Mouse (Mus musculus): ENCODE measurements around the gene Igsf3. TPM values are rescaled to one million over a fixed set of nuclear protein-coding genes. Genes with fewer than 3 reads are reported as not detected.

The Igsf3 gene
- polyA plus RNA-seq, 1 experiment from 2014 or later = 17.3 TPM

DNA sequence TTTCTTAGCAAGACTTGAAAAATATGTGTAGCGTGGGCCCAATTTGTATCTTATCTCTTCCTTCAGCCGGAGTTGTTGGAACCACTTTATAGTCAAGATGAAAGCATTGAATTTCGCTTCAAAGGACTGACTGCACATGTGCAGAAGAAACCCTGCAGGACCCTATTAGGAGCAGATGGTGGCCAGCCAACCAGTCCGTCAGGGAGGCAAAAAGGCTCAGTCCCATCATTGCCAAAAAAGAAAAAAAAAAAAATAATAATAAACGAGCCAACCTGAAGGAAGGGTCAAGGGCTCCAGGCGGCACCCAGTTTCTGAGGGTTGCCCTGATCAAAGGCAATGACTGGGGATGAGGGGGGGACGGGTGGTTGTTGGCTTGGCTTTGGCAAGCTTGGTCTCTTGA, 83.7 kb downstream of the Igsf3 start:
- no peaks in the 10 kb centered on the region; the same call in 1 of the 2 replicates for H3K9me3 ChIP-seq (ENCODE audit: control insufficient read depth, low read length)
- peaks cover 17% of the 10 kb centered on the region for H3K4me1 ChIP-seq (replicated peaks; ENCODE audit: control insufficient read depth, insufficient read depth, low read length)
- H3K27me3 ChIP-seq (replicated peaks; ENCODE audit: control insufficient read depth, insufficient read depth, low read length) = no peaks in the 10 kb centered on the region
- no peak for DNase-seq (ENCODE audit: low spot score)
- ATAC-seq (replicated peaks; ENCODE audit: low FRiP score) = no peak
- no peak overlapping the region for H3K9ac ChIP-seq (ENCODE audit: low read depth, low read length)
- H3K4me3 ChIP-seq (ENCODE audit: low read depth, low read length) = no peak overlapping the region
- no peak overlapping the region for H3K27ac ChIP-seq (ENCODE audit: low read depth, low read length)
- no peak overlapping the region for H3K4me2 ChIP-seq
- H3K36me3 ChIP-seq (ENCODE audit: control insufficient read depth, insufficient read depth, low read length) = peaks cover 29% of the 10 kb centered on the region
- 77% methylated on average over 7 of the region's 7 CpGs for WGBS

DNA sequence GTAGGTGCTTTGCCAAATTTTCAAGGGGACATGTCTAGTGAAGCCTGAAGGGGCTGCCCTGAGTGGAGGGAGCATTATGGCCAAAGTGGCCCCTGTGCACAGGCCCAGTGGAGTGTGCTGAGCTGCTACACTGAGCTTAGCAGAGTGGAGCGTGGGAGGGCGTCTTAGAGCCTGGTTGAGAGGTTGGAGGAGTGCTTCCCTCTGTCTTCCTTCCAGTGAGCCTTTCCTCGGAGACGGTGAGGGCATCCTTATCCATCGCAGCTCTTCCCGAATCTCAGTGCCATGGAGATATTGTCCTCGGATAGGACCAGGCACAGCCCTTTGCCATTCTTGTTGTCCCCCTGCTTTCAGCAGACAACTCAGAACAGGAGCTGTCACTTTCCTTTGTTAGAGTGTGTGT, 84.2 kb downstream of the Igsf3 start:
- WGBS = 89% methylated on average over 7 of the region's 7 CpGs
- ATAC-seq (replicated peaks; ENCODE audit: low FRiP score) (no peak), DNase-seq (ENCODE audit: low spot score) (no peak)
- H3K27me3 ChIP-seq (replicated peaks; ENCODE audit: control insufficient read depth, insufficient read depth, low read length) = no peaks in the 10 kb centered on the region
- peaks cover 29% of the 10 kb centered on the region for H3K36me3 ChIP-seq (ENCODE audit: control insufficient read depth, insufficient read depth, low read length)
- H3K4me3 ChIP-seq (ENCODE audit: low read depth, low read length) = no peak overlapping the region
- no peak overlapping the region for H3K9ac ChIP-seq (ENCODE audit: low read depth, low read length)
- H3K4me1 ChIP-seq (replicated peaks; ENCODE audit: control insufficient read depth, insufficient read depth, low read length) = peaks cover 17% of the 10 kb centered on the region
- H3K9me3 ChIP-seq (ENCODE audit: control insufficient read depth, low read length) = no peaks in the 10 kb centered on the region; the same call in 1 of the 2 replicates
- no peak overlapping the region for H3K27ac ChIP-seq (ENCODE audit: low read depth, low read length)
- H3K4me2 ChIP-seq = no peak overlapping the region

DNA sequence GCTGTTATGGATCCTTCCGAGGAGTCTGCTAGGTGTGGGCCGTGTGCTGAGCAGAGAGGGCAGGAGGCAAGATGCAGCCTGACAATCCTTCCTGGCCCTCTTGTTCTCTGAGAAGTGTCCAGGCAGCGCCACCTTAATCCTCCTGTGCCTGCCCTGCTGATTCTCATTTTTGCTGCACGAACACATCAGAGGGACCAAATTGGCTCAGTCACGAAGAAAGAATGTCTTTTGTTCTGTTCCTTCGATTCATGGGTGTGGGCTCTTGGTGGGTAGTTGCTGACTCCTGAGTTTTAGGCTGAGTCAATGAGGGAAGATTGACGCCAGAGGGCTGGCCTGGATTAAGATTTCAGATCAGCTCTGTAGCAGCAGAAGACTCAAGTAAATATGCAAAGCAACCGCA, 84.9 kb downstream of the Igsf3 start:
- Histone ChIP-seq H3K4me3 (ENCODE audit: low read depth, low read length) (no peak overlapping the region), H3K36me3 (ENCODE audit: control insufficient read depth, insufficient read depth, low read length) (peaks cover 29% of the 10 kb centered on the region), H3K27me3 (replicated peaks; ENCODE audit: control insufficient read depth, insufficient read depth, low read length) (no peaks in the 10 kb centered on the region), H3K27ac (ENCODE audit: low read depth, low read length) (peak overlapping the region; percentile 19; the same call in 1 of the 2 replicates), H3K4me2 (no peak overlapping the region), H3K4me1 (replicated peaks; ENCODE audit: control insufficient read depth, insufficient read depth, low read length) (peaks cover 17% of the 10 kb centered on the region), H3K9me3 (ENCODE audit: control insufficient read depth, low read length) (no peaks in the 10 kb centered on the region; the same call in 1 of the 2 replicates), H3K9ac (ENCODE audit: low read depth, low read length) (no peak overlapping the region)
- DNase-seq (ENCODE audit: low spot score) (no peak), ATAC-seq (replicated peaks; ENCODE audit: low FRiP score) (no peak)
- 64% methylated on average over 8 of the region's 8 CpGs for WGBS

DNA sequence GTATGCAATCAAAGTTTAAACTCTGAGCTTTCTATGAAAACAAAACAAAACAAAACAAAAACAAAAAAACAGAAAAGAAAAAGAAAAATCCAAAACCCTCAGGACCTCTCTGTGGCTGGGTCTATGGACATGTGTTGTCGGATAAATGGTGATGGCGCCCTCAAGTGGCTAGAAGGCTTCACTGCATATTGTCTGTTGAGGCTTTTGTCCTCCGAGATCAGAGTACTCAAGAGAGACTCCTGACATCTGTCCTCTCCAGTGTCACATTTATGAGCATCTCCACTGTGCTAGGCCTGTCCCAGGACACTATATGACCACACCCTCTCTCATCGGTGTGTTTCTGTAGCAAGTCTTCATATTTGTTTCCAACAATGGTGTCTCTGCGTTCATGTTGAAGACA, 85.4 kb downstream of the Igsf3 start:
- ATAC-seq (replicated peaks; ENCODE audit: low FRiP score) (peak; percentile 50; the same call in 1 of the 2 replicates), DNase-seq (ENCODE audit: low spot score) (peak; percentile 70)
- H3K9me3 ChIP-seq (ENCODE audit: control insufficient read depth, low read length) = no peaks in the 10 kb centered on the region; the same call in 1 of the 2 replicates
- 32% methylated on average over 5 of the region's 5 CpGs for WGBS
- H3K9ac ChIP-seq (ENCODE audit: low read depth, low read length) = no peak overlapping the region
- H3K4me3 ChIP-seq (ENCODE audit: low read depth, low read length) = no peak overlapping the region
- peaks cover 17% of the 10 kb centered on the region for H3K4me1 ChIP-seq (replicated peaks; ENCODE audit: control insufficient read depth, insufficient read depth, low read length)
- peaks cover 29% of the 10 kb centered on the region for H3K36me3 ChIP-seq (ENCODE audit: control insufficient read depth, insufficient read depth, low read length)
- no peak overlapping the region for H3K4me2 ChIP-seq
- H3K27me3 ChIP-seq (replicated peaks; ENCODE audit: control insufficient read depth, insufficient read depth, low read length) = no peaks in the 10 kb centered on the region
- H3K27ac ChIP-seq (ENCODE audit: low read depth, low read length) = no peak overlapping the region

DNA sequence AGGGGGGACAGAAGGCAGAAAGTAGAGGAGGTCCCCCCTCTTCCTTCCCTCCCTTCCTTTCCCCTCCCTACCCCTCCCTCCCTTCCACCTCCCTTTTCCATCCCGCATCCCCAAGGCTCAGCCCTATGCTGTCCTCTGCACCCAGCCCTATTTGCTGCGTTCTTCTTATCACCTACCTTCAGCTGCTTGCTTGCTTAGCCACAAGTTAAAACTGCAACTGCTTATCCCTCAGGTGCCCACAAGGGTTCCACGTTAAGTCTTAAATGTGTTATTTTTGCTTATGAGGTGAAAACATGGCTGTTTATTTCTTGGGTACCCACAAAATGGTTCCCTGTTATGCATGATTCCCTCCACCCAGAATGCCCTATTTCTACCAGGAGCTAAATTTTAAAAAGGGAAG, 86.6 kb downstream of the Igsf3 start:
- H3K4me2 ChIP-seq = peak overlapping the region; percentile 27; the same call in 1 of the 2 replicates
- peak overlapping the region; percentile 68 for H3K27ac ChIP-seq (ENCODE audit: low read depth, low read length)
- ATAC-seq (replicated peaks; ENCODE audit: low FRiP score) (peak; percentile 92), DNase-seq (ENCODE audit: low spot score) (no peak)
- H3K9me3 ChIP-seq (ENCODE audit: control insufficient read depth, low read length) = no peaks in the 10 kb centered on the region; the same call in 1 of the 2 replicates
- H3K4me1 ChIP-seq (replicated peaks; ENCODE audit: control insufficient read depth, insufficient read depth, low read length) = peaks cover 17% of the 10 kb centered on the region
- no peaks in the 10 kb centered on the region for H3K27me3 ChIP-seq (replicated peaks; ENCODE audit: control insufficient read depth, insufficient read depth, low read length)
- peaks cover 17% of the 10 kb centered on the region for H3K36me3 ChIP-seq (ENCODE audit: control insufficient read depth, insufficient read depth, low read length)
- no peak overlapping the region for H3K4me3 ChIP-seq (ENCODE audit: low read depth, low read length)
- WGBS = 32% methylated on average over 3 of the region's 3 CpGs
- H3K9ac ChIP-seq (ENCODE audit: low read depth, low read length) = 0 out of 2 replicates have a peak overlapping the region, but pooled peaks have one; percentile 14

DNA sequence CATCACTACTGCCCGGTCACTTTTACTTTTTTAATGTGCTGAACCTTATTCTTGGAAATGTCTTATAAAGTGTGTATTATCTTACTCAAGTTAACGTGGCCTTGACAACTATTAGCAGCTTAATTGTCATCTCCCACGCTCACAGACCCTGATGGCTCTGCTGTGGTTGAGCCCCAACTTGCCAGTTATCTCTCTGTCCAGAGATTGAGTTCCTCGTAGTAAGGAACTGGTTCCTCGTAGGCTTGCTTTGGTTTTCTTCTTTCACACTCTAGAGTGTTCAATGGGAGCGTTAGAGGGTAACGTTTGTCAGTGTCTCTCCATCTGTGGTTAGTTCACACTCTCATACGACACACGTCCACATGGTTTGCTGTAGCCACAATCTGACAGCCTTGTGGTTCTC, 92.8 kb downstream of the Igsf3 start:
- no peak overlapping the region for H3K9ac ChIP-seq (ENCODE audit: low read depth, low read length)
- 56% methylated on average over 9 of the region's 9 CpGs for WGBS
- H3K27me3 ChIP-seq (replicated peaks; ENCODE audit: control insufficient read depth, insufficient read depth, low read length) = no peaks in the 10 kb centered on the region
- no peaks in the 10 kb centered on the region for H3K36me3 ChIP-seq (ENCODE audit: control insufficient read depth, insufficient read depth, low read length)
- no peak overlapping the region for H3K27ac ChIP-seq (ENCODE audit: low read depth, low read length)
- ATAC-seq (replicated peaks; ENCODE audit: low FRiP score) (no peak), DNase-seq (ENCODE audit: low spot score) (no peak)
- no peak overlapping the region for H3K4me3 ChIP-seq (ENCODE audit: low read depth, low read length)
- no peak overlapping the region for H3K4me2 ChIP-seq
- H3K4me1 ChIP-seq (replicated peaks; ENCODE audit: control insufficient read depth, insufficient read depth, low read length) = no peaks in the 10 kb centered on the region
- H3K9me3 ChIP-seq (ENCODE audit: control insufficient read depth, low read length) = no peaks in the 10 kb centered on the region

DNA sequence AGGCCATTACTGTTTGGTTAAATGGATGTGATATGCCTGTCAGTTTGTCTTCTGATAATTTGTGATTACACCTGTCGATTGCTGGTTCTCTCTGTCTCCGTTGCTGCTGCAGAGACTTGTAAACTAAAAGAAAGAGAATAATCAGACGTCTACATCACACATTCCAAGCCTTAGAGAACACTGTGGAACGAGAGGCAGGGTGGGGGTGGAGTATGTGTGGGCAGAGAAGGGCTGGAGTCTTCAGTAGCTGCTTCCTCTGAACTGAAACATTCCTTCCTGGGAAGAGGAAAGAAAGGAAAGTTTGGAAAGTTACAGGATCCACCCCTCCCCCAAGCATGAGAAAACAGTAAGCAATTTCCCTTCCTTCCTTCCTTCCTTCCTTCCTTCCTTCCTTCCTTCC, 95.0 kb downstream of the Igsf3 start:
- Histone ChIP-seq H3K4me3 (ENCODE audit: low read depth, low read length) (no peak overlapping the region), H3K9ac (ENCODE audit: low read depth, low read length) (no peak overlapping the region), H3K27ac (ENCODE audit: low read depth, low read length) (no peak overlapping the region), H3K36me3 (ENCODE audit: control insufficient read depth, insufficient read depth, low read length) (no peaks in the 10 kb centered on the region), H3K9me3 (ENCODE audit: control insufficient read depth, low read length) (no peaks in the 10 kb centered on the region), H3K27me3 (replicated peaks; ENCODE audit: control insufficient read depth, insufficient read depth, low read length) (no peaks in the 10 kb centered on the region), H3K4me2 (no peak overlapping the region), H3K4me1 (replicated peaks; ENCODE audit: control insufficient read depth, insufficient read depth, low read length) (no peaks in the 10 kb centered on the region)
- WGBS = 33% methylated on average over 4 of the region's 4 CpGs
- ATAC-seq (replicated peaks; ENCODE audit: low FRiP score) (no peak), DNase-seq (ENCODE audit: low spot score) (no peak)

DNA sequence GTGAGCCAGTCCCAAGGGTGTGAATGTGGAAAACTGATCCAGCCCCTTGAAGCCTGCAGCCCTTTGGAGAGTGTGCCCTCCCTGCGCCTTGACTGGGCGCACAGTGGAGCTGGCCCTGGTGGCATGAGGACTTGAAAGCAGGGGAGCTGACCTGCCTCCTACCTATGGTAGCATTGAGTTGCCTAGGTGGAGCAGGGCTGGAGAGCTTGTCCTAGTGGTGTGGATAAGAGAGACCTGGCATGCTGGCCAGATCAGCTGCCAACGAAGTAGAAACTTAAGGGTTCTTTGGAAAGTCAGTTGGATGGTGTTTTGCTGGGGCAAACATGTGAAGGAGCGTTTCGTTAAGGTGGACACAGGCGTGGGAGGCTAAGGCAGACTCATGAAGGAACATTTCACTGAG, 105.1 kb downstream of the Igsf3 start:
- H3K27me3 ChIP-seq (replicated peaks; ENCODE audit: control insufficient read depth, insufficient read depth, low read length) = no peaks in the 10 kb centered on the region
- H3K4me3 ChIP-seq (ENCODE audit: low read depth, low read length) = no peak overlapping the region
- H3K36me3 ChIP-seq (ENCODE audit: control insufficient read depth, insufficient read depth, low read length) = no peaks in the 10 kb centered on the region
- H3K9ac ChIP-seq (ENCODE audit: low read depth, low read length) = no peak overlapping the region
- H3K27ac ChIP-seq (ENCODE audit: low read depth, low read length) = no peak overlapping the region
- no peak overlapping the region for H3K4me2 ChIP-seq
- 89% methylated on average over 6 of the region's 6 CpGs for WGBS
- no peaks in the 10 kb centered on the region for H3K9me3 ChIP-seq (ENCODE audit: control insufficient read depth, low read length)
- no peaks in the 10 kb centered on the region for H3K4me1 ChIP-seq (replicated peaks; ENCODE audit: control insufficient read depth, insufficient read depth, low read length)
- no peak for DNase-seq (ENCODE audit: low spot score)
- ATAC-seq (replicated peaks; ENCODE audit: low FRiP score) = no peak

DNA sequence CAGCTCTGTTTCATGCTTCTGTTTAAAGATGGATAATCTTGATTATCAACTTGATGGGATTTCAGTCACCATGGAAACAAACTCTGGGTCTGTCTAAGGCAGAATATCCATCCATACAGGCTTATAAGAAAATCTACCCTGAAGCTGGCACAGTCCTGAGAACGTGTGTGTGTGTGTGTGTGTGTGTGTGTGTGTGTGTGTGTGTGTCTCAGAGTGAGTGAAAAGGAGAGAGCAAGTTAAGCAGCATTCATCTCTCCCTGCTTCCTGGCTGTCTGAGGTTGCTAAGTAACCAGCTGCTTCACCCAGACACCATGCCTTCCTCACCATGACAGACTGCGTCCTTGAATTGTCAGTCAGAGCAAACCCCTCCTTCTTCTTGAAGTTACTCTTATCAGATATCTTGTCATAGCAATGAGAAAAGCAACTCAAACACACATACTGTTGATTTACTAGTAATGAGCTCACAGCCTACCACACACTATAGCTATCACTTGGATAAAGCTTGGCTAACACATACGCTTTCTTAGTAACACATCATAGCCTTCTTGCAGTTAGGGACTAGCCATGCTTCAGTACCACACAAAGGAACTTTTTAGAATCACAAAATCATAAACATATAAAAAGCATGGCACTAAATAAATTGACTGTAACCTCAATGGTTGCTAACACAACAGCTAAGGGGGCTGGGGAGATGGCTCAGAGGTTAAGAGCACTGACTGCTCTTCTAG, 106.5 kb downstream of the Igsf3 start:
- H3K4me2 ChIP-seq = no peak overlapping the region
- no peaks in the 10 kb centered on the region for H3K36me3 ChIP-seq (ENCODE audit: control insufficient read depth, insufficient read depth, low read length)
- H3K9me3 ChIP-seq (ENCODE audit: control insufficient read depth, low read length) = no peaks in the 10 kb centered on the region
- no peaks in the 10 kb centered on the region for H3K4me1 ChIP-seq (replicated peaks; ENCODE audit: control insufficient read depth, insufficient read depth, low read length)
- WGBS = 65% methylated on average over 3 of the region's 3 CpGs
- no peak for ATAC-seq (replicated peaks; ENCODE audit: low FRiP score)
- H3K9ac ChIP-seq (ENCODE audit: low read depth, low read length) = no peak overlapping the region
- no peaks in the 10 kb centered on the region for H3K27me3 ChIP-seq (replicated peaks; ENCODE audit: control insufficient read depth, insufficient read depth, low read length)
- no peak for DNase-seq (ENCODE audit: low spot score)
- no peak overlapping the region for H3K27ac ChIP-seq (ENCODE audit: low read depth, low read length)
- no peak overlapping the region for H3K4me3 ChIP-seq (ENCODE audit: low read depth, low read length)
